Mouse (Mus musculus) cerebellum, adult (tissue): Measurements from ENCODE around the gene Hist2h2ac.
"Not testable (repeated sequence)": the region's sequence is repeated elsewhere in the genome, so short reads cannot be mapped to it uniquely, and the experiment has no call there.

Source experiments
- ATAC-seq: cut with Nextera tagmentation; 2 replicates; pipeline ENCODE4 v1.9.2; 2017; ENCODE audit warnings: mild to moderate bottlenecking, moderate library complexity, mixed read lengths; ENCODE audit not compliant: insufficient number of reproducible peaks, low FRiP score, low TSS enrichment

The Hist2h2ac gene

DNA sequence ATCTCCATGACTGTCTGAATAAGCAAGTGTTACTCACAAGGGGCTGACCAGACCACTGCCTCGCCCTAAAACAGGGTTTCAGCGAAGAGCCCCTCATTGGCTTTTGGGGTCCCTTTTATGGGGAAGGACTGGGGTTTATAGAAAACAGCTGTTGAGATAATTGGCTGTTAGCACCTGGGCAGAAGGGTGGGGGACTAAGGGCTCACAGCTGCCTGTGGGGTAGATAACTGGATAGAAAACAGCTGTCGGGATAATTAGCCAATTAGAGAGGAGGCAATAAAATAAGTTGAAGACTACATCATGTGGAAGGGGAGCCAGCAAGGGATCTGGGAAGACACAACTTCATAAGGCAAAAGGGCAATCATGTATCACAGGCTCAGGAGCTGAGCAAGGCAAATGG is 30.2 kb upstream of the Hist2h2ac start:
- no peak for ATAC-seq

- no peak for ATAC-seq
These were observed 28.3 kb upstream of the Hist2h2ac start for GRCm38 (mm10) chr3:96249034-96249345.

- no peak for ATAC-seq
These were observed 27.7 kb upstream of the Hist2h2ac start for GRCm38 (mm10) chr3:96248141-96249033.

DNA sequence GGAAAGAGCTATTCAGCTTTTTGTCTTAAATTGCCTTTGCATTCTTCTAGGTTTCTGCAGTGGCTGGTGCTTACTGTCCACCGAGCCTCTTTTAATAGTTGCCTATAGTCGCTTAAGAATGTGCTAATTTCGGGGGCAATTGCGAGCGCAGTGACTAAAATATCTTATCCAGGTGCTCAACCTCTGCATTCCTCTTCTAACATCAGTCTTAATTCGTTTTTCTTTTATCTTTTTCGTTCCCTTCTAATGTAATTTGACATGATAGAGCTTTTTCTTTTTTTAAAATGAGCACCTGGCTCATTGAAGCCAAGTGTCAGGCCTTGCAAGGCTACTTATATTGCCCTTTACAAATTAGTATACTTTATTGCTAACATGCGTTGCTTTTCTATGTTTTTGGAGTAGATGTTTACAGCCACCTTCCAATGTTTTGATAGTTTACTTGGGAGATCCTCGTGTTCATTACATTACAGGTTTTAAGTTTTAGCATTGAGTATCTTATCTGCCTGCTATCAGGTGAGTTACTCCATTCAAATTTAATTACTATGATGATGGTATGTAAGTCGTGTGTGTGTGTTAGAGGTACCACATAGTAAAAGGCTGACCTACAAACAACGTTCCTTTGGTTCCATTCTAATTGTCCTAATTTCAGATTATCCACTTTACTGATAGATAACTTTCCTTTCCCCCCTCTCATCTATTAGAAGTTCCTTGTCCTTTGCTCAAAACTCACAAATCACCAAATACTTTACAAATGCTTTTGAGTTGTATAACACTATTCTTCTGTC is 26.9 kb upstream of the Hist2h2ac start:
- no peak for ATAC-seq

DNA sequence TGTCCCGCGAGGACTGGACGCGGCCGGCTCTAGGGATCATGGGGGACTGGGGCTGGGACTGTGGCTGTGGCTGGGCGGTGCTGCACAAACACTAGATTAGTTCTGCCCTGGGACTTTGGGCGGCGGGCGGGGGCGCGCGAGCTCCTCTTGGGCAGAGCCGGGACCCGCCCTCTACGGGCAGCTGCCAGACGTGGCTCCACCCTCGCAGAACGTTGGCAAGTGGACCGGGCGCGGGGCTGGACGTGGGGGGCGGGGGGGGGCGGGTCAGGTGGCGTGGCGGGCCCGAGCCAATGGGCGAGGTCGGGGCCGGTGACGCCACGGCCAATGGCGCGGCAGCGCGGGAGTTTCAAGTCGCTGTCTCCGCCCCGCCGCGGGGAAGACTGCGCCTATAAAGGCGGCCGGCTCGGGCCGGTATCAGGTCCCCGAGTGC is 25.8 kb upstream of the Hist2h2ac start, which contains the start of gene Hist2h3c1:
Gene Hist2h3c1, plus strand, starts transcription at position 259 of the 430 bp plus-strand sequence.
- peak; percentile 72 for ATAC-seq

DNA sequence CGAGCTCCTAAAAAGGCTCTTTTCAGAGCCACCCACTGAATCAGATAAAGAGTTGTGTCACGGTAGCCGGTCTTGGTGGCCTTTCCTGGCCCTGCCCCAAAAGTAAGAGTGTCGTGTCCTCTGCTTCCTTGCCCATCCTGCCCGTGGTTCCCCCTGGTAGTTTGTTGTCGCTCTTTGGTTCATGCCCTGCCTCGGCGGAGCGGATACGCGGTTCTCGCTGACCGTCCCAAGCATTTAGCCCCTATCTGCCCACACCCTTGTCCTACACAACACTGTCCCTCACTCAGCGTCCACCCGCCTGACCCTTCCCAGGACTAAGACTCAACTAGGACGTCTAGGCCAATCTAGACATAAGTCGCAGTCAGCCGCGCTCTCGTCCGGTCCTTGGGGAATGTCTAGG is 25.3 kb upstream of the Hist2h2ac start:
- ATAC-seq = not testable (repeated sequence)

DNA sequence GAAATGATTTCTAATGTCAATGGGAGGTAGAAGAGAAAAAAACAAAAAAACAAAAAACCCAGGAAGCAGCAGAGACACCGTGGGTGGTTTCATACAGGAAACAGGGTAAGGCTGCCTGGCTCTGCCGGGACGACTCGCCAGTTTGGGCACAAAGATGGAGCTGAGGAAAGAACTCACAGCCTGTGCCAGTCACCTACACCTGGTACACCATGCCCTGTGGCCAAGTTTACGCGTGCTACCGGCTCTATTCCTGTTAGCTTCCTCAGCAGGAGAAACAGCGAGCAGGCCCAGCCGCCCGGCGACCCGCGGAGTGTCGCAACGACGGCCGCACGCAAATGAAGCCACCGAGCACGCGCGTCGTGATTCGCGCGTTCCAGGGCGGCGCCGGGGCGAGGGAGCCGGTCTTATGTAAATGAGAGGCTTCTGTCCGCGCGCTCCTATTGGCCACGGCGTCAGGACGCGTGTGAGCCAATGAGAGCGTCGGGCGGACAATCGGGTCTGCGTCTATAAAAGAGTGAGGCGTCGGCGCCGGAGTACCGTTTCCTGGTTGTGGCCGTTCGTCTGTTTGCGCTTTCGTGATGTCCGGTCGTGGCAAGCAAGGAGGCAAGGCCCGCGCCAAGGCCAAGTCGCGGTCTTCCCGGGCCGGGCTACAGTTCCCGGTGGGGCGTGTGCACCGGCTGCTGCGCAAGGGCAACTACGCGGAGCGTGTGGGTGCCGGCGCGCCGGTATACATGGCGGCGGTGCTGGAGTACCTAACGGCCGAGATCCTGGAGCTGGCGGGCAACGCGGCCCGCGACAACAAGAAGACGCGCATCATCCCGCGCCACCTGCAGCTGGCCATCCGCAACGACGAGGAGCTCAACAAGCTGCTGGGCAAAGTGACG is 24.6 kb upstream of the Hist2h2ac start, which contains the start of gene Hist2h2aa1:
Gene Hist2h2aa1, plus strand, starts transcription at position 495 of the 884 bp plus-strand sequence.
- peak; percentile 88 for ATAC-seq

GRCm38 (mm10) chr3:96243921-96244572 is 23.4 kb upstream of the Hist2h2ac start:
- ATAC-seq = no peak

GRCm38 (mm10) chr3:96240799-96241197 is 20.1 kb upstream of the Hist2h2ac start:
- no peak for ATAC-seq

DNA sequence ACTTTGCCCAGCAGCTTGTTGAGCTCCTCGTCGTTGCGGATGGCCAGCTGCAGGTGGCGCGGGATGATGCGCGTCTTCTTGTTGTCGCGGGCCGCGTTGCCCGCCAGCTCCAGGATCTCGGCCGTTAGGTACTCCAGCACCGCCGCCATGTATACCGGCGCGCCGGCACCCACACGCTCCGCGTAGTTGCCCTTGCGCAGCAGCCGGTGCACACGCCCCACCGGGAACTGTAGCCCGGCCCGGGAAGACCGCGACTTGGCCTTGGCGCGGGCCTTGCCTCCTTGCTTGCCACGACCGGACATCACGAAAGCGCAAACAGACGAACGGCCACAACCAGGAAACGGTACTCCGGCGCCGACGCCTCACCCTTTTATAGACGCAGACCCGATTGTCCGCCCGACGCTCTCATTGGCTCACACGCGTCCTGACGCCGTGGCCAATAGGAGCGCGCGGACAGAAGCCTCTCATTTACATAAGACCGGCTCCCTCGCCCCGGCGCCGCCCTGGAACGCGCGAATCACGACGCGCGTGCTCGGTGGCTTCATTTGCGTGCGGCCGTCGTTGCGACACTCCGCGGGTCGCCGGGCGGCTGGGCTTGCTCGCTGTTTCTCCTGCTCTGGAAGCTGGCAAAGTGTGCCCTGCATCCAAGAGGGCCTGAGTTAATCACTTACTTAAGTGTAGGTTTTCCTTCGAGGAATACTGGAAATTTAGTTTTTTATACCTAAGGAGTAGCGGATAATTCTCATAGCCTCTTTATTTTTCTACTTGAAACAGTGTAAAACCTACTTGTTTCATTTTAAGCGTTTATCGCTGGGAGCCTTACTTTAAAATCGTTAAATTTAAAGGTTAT is 19.5 kb upstream of the Hist2h2ac start, which contains the start of gene Hist2h2aa2:
Gene Hist2h2aa2, minus strand, starts transcription at position 328 of the 850 bp plus-strand sequence.
- ATAC-seq = peak; percentile 84

- peak; percentile 74 for ATAC-seq
These were observed 18.5 kb upstream of the Hist2h2ac start, which contains the start of gene Hist2h3c2 for GRCm38 (mm10) chr3:96238954-96239793. Gene Hist2h3c2, minus strand, starts transcription at chr3:96239127.

- ATAC-seq = no peak
These were observed 17.3 kb upstream of the Hist2h2ac start for GRCm38 (mm10) chr3:96237904-96238511.

- no peak for ATAC-seq
These were observed 16.7 kb upstream of the Hist2h2ac start for GRCm38 (mm10) chr3:96237335-96237903.

- ATAC-seq = no peak
These were observed 16.2 kb upstream of the Hist2h2ac start for GRCm38 (mm10) chr3:96236834-96237334.

- no peak for ATAC-seq
These were observed 15.2 kb upstream of the Hist2h2ac start for GRCm38 (mm10) chr3:96235836-96236235.

DNA sequence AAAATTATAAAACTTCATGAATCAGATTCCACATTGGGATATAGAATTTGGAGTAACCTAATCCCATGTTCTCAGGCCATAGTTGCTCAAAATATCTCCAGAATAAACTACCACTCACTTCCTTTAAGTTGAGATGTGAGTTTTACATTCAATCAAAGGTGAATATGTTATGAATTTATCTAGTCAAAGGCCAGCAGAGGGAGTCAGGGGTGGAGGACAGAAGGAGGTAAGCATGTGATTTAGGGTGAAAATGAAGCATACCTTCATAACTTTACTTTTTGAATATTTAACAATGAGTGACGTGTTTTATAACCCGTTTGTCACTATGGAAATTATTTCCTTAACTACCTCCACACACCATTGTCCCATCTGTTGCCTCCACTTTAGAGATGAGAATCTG is 14.2 kb upstream of the Hist2h2ac start:
- no peak for ATAC-seq

- ATAC-seq = no peak
These were observed 11.1 kb upstream of the Hist2h2ac start for GRCm38 (mm10) chr3:96231758-96232120.
